In the genomic region with DNA sequence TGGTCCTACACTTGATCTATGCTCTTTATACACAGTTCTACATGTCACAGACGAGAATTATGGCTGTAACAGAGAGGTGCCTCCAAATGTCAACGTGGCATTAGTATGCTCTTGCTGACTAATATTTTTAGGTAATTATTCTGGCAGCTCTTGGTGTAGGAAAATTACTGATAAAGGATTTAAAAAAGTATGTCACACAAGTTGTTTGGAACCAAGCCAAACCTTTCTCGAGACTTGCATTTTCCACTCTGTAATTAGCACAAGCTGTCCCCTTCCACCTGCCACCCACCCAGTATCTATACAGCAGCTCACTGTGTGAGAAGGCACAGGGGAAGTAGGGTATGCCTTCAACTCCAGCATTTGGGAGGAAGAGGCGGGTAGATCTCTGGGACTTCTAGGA, we compare ENCODE assay signal across 12 mouse cellular contexts. TPM values are rescaled to one million over a fixed set of nuclear protein-coding genes. Genes with fewer than 3 reads are reported as not detected.
A peak's percentile ranks its signal among the peaks of the same experiment; 100 is the strongest.
DNase-seq lines count a peak whose midpoint lies in the region; ATAC-seq and TF ChIP-seq lines count a peak whose summit lies in the region.
"Had no signal": no experiment of that assay in that cellular context is flagged by ENCODE, and none has a peak within 500 bp of the region (broad histone marks: within the 10 kb centered on the region; RNA-seq: fewer than 3 reads in every experiment).

No protein-coding gene starts in this region.

- intact Hi-C loops in left cerebral cortex, postnatal 14 days (cut with DNase I): no loop called here
- intact Hi-C loops in left cerebral cortex, postnatal 10 days (cut with DNase I): no loop called here

- no peak overlapping the region for H3K4me3 ChIP-seq in forebrain, embryonic 14.5 days (ENCODE audit: low read depth, low read length)
- no peak overlapping the region for H3K4me3 ChIP-seq in forebrain, embryonic 10.5 days
- H3K4me3 ChIP-seq: liver, embryonic 15.5 days; megakaryocyte, embryonic 14.5 days had no signal

- no peak overlapping the region for H3K4me2 ChIP-seq in forebrain, embryonic 14.5 days (ENCODE audit: low read length)
- H3K4me2 ChIP-seq: liver, embryonic 15.5 days had no signal

- no peak overlapping the region for H3K27ac ChIP-seq in forebrain, embryonic 14.5 days (ENCODE audit: low read depth, low read length)
- H3K27ac ChIP-seq in forebrain, embryonic 10.5 days: no peak overlapping the region
- H3K27ac ChIP-seq: liver, embryonic 15.5 days had no signal

- no peaks in the 10 kb centered on the region for H3K36me3 ChIP-seq in forebrain, embryonic 14.5 days (ENCODE audit: control insufficient read depth, insufficient read depth, low read length)
- H3K36me3 ChIP-seq in forebrain, embryonic 10.5 days (replicated peaks): no peaks in the 10 kb centered on the region
- H3K36me3 ChIP-seq: liver, embryonic 15.5 days had no signal

- no peak overlapping the region for H3K9ac ChIP-seq in forebrain, embryonic 14.5 days (ENCODE audit: low read length)
- H3K9ac ChIP-seq: liver, embryonic 15.5 days had no signal

- no peaks in the 10 kb centered on the region for H3K9me3 ChIP-seq in forebrain, embryonic 14.5 days (replicated peaks; ENCODE audit: control insufficient read depth, low read length)
- H3K9me3 ChIP-seq in forebrain, embryonic 10.5 days: no peaks in the 10 kb centered on the region
- H3K9me3 ChIP-seq: liver, embryonic 15.5 days; megakaryocyte, embryonic 14.5 days had no signal

- peak; percentile 61; the same call in 1 of the 2 replicates for ATAC-seq in forebrain, embryonic 14.5 days

- no peaks in the 10 kb centered on the region for H3K4me1 ChIP-seq in forebrain, embryonic 14.5 days (ENCODE audit: control insufficient read depth, insufficient read depth, low read length)
- H3K4me1 ChIP-seq in forebrain, embryonic 10.5 days: no peaks in the 10 kb centered on the region

- 60% methylated on average over 4 of the region's 4 CpGs for WGBS in forebrain, embryonic 14.5 days
- WGBS in forebrain, embryonic 10.5 days: 89% methylated on average over 4 of the region's 4 CpGs

- peak; percentile 70 for DNase-seq in forebrain, embryonic 14.5 days (ENCODE audit: low spot score)
- DNase-seq in forebrain, embryonic 10.5 days (ENCODE audit: extremely low spot score, low spot score): no peak
- DNase-seq in left cerebral cortex, postnatal 14 days (ENCODE audit: low spot score in 2 of 2): peak; percentile 19 to 31
- DNase-seq in left cerebral cortex, postnatal 10 days (ENCODE audit: extremely low spot score in 1 of 2, low spot score in 2 of 2): no peak
- peak; percentile 50 for DNase-seq in A20 (ENCODE audit: low read depth, low spot score)
- DNase-seq in brain, embryonic 14.5 days (ENCODE audit: low read depth): peak; percentile 70
- DNase-seq in adrenal gland, postnatal 4 days (ENCODE audit: low spot score in 2 of 2): no peak
- DNase-seq in testis, postnatal 14 days (ENCODE audit: low spot score): no peak
- DNase-seq: adrenal gland, postnatal 25 days; kidney, adult 9 months had no signal

- TF ChIP-seq POLR2A in brain, embryonic 14.5 days (IDR thresholded peaks at IDR 0.05; ENCODE audit: borderline replicate concordance, extremely low read depth, insufficient read depth, insufficient read length, poor library complexity, severe bottlenecking): no peak

- no peaks in the 10 kb centered on the region for H3K27me3 ChIP-seq in forebrain, embryonic 14.5 days (replicated peaks; ENCODE audit: control insufficient read depth, insufficient read depth, low read length)
- no peaks in the 10 kb centered on the region for H3K27me3 ChIP-seq in forebrain, embryonic 10.5 days (ENCODE audit: poor library complexity, severe bottlenecking)
- H3K27me3 ChIP-seq: liver, embryonic 15.5 days; megakaryocyte, embryonic 14.5 days had no signal

- TF ChIP-seq CTCF in brain, embryonic 14.5 days (IDR thresholded peaks at IDR 0.05; ENCODE audit: borderline replicate concordance, extremely low read depth, insufficient read depth, insufficient read length): no peak

RNA-seq across cellular contexts. Expression of a gene that starts 34.2 kb away (rescaled TPM):
- polyA plus RNA-seq in forebrain, embryonic 14.5 days (2014; fragmentation: Nextera tagmentation; extraction: Ambion mirVana): 325 and 340 TPM in 2 replicates
- polyA plus RNA-seq in forebrain, embryonic 10.5 days (2016; fragmentation: Nextera tagmentation; extraction: Ambion mirVana): 361 and 381 TPM in 2 replicates
- total RNA-seq in left cerebral cortex, postnatal 14 days (2021): 10 to 100 TPM; 85.4 to 97.1 TPM
- total RNA-seq in left cerebral cortex, postnatal 10 days (2021): 100 to 1,000 TPM; 106 to 109 TPM
- 66.6 and 75.1 TPM in 2 replicates for polyA plus RNA-seq in brain, embryonic 14.5 days (2012; rRNA removed)
- total RNA-seq in adrenal gland, postnatal 4 days (2021): 10 to 100 TPM; 77.2 to 80.7 TPM

RNA-seq across cellular contexts. Expression of a gene that starts 51.8 kb away (rescaled TPM):
- polyA plus RNA-seq in forebrain, embryonic 14.5 days (2014; fragmentation: Nextera tagmentation; extraction: Ambion mirVana): 169 and 224 TPM in 2 replicates
- 240 and 251 TPM in 2 replicates for polyA plus RNA-seq in forebrain, embryonic 10.5 days (2016; fragmentation: Nextera tagmentation; extraction: Ambion mirVana)
- 10 to 100 TPM; 57.8 to 58.5 TPM for total RNA-seq in left cerebral cortex, postnatal 14 days (2021)
- total RNA-seq in left cerebral cortex, postnatal 10 days (2021): 10 to 100 TPM; 52.8 to 56.1 TPM
- polyA plus RNA-seq in brain, embryonic 14.5 days (2012; rRNA removed): 33.9 and 50.0 TPM in 2 replicates
- total RNA-seq in adrenal gland, postnatal 4 days (2021): 10 to 100 TPM; 85.5 to 87.2 TPM

Comparison
In these comparisons a context has a peak if more than half of its experiments do, and no peak if none do; other contexts are left out.
1. DNase-seq: peak in forebrain, embryonic 14.5 days (single experiment), left cerebral cortex, postnatal 14 days (2 of 2), A20 (single experiment) and brain, embryonic 14.5 days (single experiment); none in forebrain, embryonic 10.5 days (single experiment), left cerebral cortex, postnatal 10 days (0 of 2), adrenal gland, postnatal 4 days (0 of 2) and testis, postnatal 14 days (single experiment).